Mouse (Mus musculus) layer of hippocampus, adult 2 months (tissue): Measurements from ENCODE around the gene Hist1h2bh. TPM values are rescaled to one million over a fixed set of nuclear protein-coding genes. Genes with fewer than 3 reads are reported as not detected.
"Not testable (repeated sequence)": the region's sequence is repeated elsewhere in the genome, so short reads cannot be mapped to it uniquely, and the experiment has no call there.

Experiments used
- DNase-seq, 2 experiments: peaks; one replicate each; pipeline ENCODE4 v3.0.0; 2022; ENCODE audit warnings: low spot score in 2 of 2
- H3K27ac ChIP-seq: fragments of 200-600 bp; 2 replicates; pipeline ENCODE4 v1.8.1; 2022
- H3K4me3 ChIP-seq: fragments of 200-600 bp; 2 replicates; pipeline ENCODE4 v1.8.1; 2022; ENCODE audit warnings: mild to moderate bottlenecking
- CTCF ChIP-seq: fragments of 200-600 bp; conservative IDR thresholded peaks from 2 replicates; pipeline ENCODE4 v1.8.1; 2022; ENCODE audit warnings: antibody characterized with exemption, mild to moderate bottlenecking, moderate library complexity
- total RNA-seq, 2 experiments: library from RNA; stranded (reverse); gene quantifications; 2 replicates each; pipeline ENCODE4 v1.2.3; 2021

Hist1h2bh gene
- total RNA-seq, 2 experiments from 2014 or later = 0.39 to 1.2 TPM

DNA sequence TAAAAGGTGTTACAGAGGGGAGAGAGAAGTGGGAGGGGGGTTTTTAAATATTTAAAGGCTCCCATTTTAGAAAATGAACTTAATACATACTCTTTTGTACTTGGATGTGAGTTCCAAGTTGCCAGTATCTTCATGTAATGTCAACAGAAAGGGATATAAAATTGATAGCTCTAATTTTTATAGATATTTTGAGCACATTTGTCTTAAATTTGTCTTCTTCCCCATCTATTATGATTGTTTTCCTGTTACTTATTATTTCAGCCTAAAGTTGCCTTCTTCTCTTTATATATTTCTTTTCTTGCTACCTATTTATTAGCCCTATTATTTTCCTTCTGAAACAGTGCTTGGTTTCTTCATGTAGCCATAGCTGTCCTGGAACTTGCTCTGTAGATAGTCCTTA lies 9.8 kb upstream of the Hist1h2bh start, which contains the start of gene Hist1h1d:
Gene Hist1h1d, plus strand, starts transcription at position 301 of the 400 bp plus-strand sequence.
- TF ChIP-seq CTCF = no peak
- no peak within 1 kb of the TSS for H3K4me3 ChIP-seq
- no peak for DNase-seq
- peak within 1 kb of the TSS; percentile 78; the same call in 1 of the 2 replicates for H3K27ac ChIP-seq

DNA sequence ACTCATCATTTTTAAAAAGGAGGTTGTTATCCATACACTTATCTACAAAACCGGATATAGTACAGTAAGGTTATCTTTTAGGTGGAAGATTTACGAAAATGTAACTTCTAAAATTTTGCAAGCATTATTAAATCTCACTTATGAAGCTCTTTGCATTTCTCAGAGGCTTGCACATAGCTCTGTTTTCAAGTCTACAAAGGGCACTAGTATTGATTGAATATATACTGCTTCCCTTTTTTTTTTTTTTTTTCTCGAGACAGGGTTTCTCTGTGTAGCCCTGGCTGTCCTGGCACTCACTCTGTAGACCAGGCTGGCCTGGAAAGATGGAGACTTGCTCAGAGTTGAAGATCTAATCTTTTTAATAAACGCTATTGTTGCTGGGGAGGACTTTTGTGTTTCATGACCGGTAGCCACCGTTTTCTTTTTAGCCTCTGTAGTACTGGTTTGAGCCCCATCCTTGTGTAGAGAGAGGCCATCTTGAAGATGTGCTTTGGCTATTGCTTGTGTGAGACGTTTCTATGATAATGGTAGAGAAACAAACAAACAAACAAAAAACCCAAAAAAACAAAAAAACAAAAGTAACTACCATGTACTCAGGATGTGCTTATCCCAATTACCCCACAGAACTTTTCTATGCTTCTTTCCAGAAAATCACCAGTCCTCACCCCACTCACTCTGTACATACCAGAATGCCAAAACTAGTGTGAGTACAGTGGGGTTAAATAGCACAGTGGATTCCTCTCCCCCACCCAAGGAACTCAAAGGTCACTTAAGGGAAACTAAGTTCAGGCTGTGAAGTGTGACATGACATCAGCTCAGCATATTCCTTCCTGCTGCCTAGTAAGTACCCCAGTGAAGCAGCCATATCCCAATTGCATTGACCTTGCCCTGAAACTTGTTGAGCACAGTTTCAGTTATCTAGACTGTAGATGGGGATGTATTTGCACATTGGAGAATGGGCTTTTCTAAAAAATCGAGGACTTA lies 9.0 kb upstream of the Hist1h2bh start:
- peak overlapping the region; percentile 58 for H3K4me3 ChIP-seq
- no peak for DNase-seq
- TF ChIP-seq CTCF = no peak
- no peak overlapping the region; the same call in 1 of the 2 replicates for H3K27ac ChIP-seq

DNA sequence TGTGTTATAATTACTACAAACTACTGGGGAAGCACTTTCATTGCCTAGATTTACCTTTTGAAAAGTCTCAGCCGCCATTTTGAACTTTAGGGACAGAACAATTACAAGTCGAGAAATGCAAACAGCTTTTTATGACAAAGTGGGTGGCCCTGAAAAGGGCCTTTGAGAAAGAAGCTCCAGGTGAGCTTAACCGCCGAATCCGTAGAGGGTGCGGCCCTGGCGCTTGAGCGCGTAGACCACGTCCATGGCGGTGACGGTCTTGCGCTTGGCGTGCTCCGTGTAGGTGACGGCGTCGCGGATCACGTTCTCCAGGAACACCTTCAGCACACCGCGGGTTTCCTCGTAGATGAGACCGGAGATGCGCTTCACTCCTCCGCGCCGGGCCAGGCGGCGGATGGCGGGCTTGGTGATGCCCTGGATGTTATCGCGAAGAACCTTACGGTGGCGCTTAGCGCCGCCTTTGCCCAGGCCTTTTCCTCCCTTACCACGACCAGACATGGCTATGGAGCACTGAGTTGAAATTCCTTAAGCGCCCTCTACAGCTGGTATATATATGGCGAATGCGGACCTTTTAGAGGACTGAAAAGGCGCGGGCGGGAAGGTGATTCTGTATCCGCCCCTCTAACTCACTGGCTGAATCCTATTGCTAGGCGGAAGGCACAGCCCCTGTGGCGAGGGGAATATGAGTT lies 8.1 kb upstream of the Hist1h2bh start, which contains the start of gene Hist1h4f:
Gene Hist1h4f, minus strand, starts transcription at position 503 of the 689 bp plus-strand sequence.
- peak; percentile 88 to 94 for DNase-seq
- peak; percentile 68 for TF ChIP-seq CTCF
- H3K4me3 ChIP-seq = peak within 1 kb of the TSS; percentile 58
- peak within 1 kb of the TSS; percentile 85 for H3K27ac ChIP-seq

DNA sequence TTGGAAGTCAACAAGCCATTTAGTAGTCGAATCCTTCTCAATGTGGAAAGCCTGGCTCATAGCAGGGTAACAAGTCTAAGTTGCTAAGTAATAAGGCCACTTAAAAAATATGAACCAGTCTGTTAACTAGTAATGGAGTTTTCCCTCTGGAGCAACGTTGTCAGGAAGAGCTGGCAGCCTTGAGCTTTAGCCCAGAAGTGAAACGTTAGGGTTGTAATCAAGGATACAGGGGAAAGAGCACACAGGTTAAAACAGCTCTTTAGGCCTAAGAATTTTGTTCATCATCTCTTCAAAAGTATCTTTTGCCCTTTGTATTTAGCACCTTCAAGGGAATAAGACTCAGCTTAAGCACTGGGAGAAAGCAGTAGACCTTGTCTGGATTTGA lies 7.6 kb upstream of the Hist1h2bh start:
- Histone ChIP-seq H3K27ac (peak overlapping the region; percentile 85), H3K4me3 (peak overlapping the region; percentile 58)
- TF ChIP-seq CTCF = no peak
- DNase-seq = no peak

DNA sequence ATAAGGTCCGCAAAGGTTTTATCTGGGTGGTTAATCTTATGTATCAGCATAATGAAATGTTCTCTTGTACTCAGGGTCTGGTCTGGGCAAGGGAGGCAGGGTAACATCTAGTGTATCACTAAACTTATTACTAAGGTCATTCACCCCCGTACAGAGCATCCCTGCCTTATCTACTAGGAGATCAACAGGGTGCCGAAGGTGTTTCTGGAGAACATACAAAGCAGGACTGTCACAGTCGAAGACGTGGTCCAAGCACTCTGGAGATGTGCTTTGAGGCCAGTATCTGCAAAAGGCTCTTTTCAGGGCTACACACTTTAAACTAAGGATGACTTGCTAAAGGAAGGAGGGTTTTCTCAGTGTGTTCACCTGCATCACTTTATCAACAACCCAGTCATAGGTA lies 3.5 kb upstream of the Hist1h2bh start:
- no peak for TF ChIP-seq CTCF
- H3K27ac ChIP-seq = no peak overlapping the region
- DNase-seq = no peak
- no peak overlapping the region for H3K4me3 ChIP-seq

DNA sequence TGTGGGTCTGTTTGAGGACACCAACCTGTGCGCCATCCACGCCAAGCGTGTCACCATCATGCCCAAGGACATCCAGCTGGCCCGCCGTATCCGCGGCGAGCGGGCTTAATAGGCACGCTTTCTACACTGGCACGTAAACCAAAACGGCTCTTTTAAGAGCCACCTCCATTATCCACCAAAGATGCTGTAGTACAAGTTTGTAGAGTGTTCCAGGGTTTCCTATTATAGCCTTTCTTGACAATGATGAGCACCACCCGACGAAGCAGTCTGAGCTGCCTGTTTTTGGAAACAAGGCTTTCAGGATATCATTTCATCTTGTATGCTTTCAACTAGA lies 1.6 kb upstream of the Hist1h2bh start:
- DNase-seq = not testable (repeated sequence)
- H3K27ac ChIP-seq = peak overlapping the region; percentile 83
- H3K4me3 ChIP-seq = peak overlapping the region; percentile 70

DNA sequence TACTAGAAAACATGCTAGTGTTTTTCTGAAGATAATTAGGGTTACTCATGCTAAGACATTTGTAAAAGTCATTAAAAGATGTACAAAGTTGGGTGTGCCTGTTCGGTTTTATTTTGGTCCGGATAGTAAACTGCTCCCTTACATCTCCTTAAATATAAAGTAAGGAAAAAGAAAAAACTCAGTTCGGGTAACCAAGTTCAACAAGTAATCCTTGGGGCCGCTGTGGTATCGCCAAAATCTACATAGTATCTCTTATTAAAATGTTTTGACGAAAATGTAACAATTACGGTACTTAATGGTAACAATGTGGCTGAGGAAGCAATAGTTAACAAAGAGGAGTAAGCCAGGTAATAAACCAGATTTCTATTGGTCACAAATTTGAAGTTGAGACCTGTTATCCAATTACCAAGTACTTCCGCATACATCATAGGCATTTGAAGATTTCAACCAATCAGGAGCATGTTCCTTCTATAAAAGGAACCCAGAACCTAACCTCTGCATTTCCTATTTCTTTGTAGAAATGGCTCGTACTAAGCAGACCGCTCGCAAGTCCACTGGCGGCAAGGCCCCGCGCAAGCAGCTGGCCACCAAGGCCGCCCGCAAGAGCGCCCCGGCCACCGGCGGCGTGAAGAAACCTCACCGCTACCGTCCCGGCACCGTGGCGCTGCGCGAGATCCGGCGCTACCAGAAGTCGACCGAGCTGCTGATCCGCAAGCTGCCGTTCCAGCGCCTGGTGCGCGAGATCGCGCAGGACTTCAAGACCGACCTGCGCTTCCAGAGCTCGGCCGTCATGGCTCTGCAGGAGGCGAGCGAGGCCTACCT lies 984 bp upstream of the Hist1h2bh start, which contains the start of gene Hist1h3f:
Gene Hist1h3f, plus strand, starts transcription at position 88 of the 822 bp plus-strand sequence.
- peak within 1 kb of the TSS; percentile 83 for H3K27ac ChIP-seq
- H3K4me3 ChIP-seq = peak within 1 kb of the TSS; percentile 70
- peak; percentile 73 to 89 for DNase-seq
- TF ChIP-seq CTCF = no peak

DNA sequence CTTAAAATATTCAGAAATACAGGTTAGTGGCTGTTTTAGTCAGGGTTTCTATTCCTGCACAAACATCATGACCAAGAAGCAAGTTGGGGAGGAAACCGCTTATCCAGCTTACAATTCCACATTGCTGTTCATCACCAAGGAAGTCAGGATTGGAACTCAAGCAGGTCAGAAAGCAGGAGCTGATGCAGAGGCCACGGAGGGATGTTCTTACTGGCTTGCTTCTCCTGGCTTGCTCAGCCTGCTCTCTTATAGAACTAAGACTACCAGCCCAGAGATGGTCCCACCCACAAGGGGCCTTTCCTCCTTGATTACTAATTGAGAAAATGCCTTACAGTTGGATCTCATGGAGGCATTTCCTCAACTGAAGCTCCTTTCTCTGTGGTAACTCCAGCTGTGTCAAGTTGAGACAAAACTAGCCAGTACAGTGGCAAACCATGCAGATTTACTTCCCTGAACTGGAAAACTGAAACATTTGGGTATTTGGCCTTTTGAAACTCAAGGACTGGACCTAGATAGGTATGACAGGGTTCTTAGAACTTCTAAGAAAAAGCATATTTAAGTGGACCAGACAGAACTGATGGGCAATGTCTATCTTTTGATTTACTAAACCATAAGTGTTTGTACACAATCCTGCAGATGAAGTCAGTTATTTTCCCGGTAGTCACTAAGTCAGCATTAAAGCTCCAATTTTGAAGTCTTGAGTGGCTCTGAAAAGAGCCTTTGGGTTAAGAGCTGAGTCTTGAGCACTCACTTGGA lies 789 bp downstream of the Hist1h2bh start:
- DNase-seq, H3K27ac ChIP-seq: not testable (repeated sequence)
- H3K4me3 ChIP-seq = peak overlapping the region; percentile 70

DNA sequence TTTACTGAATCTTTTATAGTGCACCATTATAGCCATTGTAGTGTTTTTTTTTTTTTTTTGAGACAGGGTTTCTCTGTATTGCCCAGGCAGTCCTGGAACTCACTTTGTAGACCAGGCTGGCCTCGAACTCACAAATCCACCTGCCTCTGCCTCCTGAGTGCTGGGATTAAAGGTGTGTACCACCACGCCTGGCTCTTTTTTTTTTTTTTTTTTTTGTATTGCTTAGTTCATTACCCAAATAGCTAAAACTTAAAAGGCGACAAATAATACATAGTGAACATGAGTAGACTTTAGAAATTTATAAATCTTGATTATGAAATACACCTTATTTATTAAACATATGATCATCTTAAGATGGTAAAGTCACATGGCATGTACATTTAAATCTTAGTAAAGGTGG lies 1.7 kb downstream of the Hist1h2bh start:
- Histone ChIP-seq H3K27ac (no peak overlapping the region), H3K4me3 (no peak overlapping the region)
- DNase-seq = no peak
- TF ChIP-seq CTCF = no peak

DNA sequence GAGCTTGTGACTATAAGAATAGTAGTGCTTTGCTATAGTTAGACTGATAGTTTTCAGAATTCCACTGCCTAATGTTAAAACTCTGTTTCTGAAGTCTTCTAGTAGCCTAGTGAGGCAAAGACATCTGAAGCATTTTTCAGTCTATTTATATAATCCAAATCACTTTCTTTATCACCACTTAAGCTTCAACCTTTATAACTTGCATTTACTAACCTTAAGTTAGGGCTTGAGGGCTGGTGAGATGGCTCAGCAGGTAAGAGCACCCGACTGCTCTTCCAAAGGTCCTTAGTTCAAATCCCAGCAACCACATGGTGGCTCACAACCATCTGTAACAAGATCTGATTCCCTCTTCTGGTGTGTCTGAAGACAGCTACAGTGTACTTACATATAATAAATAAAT lies 3.4 kb downstream of the Hist1h2bh start:
- DNase-seq, H3K27ac ChIP-seq, H3K4me3 ChIP-seq: not testable (repeated sequence)

DNA sequence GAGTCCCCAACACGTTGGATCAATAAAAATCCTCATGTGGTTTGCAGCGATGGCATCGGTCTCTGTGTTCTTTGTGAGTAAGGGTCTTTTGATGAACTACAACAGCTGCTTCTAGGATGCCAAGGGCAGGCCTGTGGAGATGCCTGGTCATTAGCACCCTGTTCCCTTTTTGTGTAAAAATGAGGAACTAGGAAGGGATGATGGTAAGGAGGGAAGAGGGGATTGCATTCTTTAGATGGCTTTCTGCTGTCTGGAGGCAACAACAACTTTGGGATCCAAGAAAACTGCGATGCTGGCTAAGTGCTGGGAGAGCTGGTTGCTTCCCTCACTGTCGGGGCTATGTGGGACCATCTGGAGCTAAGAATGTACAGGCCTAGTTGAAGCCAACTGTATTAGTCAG lies 4.9 kb downstream of the Hist1h2bh start:
- H3K4me3 ChIP-seq = no peak overlapping the region
- no peak for TF ChIP-seq CTCF
- H3K27ac ChIP-seq = no peak overlapping the region
- no peak for DNase-seq
